Mouse (Mus musculus) heart, embryonic 15.5 days (tissue): ENCODE measurements around the gene Cntnap2. TPM values are rescaled to one million over a fixed set of nuclear protein-coding genes. Genes with fewer than 3 reads are reported as not detected.

Experiments
- ATAC-seq: fragments of 200-750 bp; cut with Nextera tagmentation; replicated peaks from 2 replicates; pipeline ENCODE4 v1.8.0; 2017; ENCODE audit warnings: low read depth, moderate TSS enrichment; ENCODE audit not compliant: insufficient number of reproducible peaks, insufficient read depth, low FRiP score
- H3K27ac ChIP-seq: fragments of 300-500 bp; sonication (generic); 2 replicates; pipeline ENCODE4 v1.5.1; 2015; ENCODE audit warnings: mild to moderate bottlenecking, inconsistent platforms
- H3K27me3 ChIP-seq: fragments of 300-500 bp; sonication (generic); 2 replicates; pipeline ENCODE4 v1.6.1; 2015; ENCODE audit warnings: inconsistent platforms
- H3K36me3 ChIP-seq: fragments of 300-500 bp; sonication (generic); 2 replicates; pipeline ENCODE4 v1.6.1; 2015; ENCODE audit warnings: mild to moderate bottlenecking, inconsistent platforms
- H3K4me1 ChIP-seq: fragments of 300-500 bp; sonication (generic); replicated peaks from 2 replicates; pipeline ENCODE4 v1.6.1; 2015; ENCODE audit warnings: inconsistent platforms
- H3K4me2 ChIP-seq: fragments of 300-500 bp; sonication (generic); 2 replicates; pipeline ENCODE4 v1.6.1; 2015; ENCODE audit warnings: inconsistent platforms, mild to moderate bottlenecking, moderate library complexity
- H3K4me3 ChIP-seq: fragments of 300-500 bp; sonication (generic); 2 replicates; pipeline ENCODE4 v1.5.1; 2015; ENCODE audit warnings: mild to moderate bottlenecking, inconsistent platforms
- H3K9ac ChIP-seq: fragments of 300-500 bp; sonication (generic); 2 replicates; pipeline ENCODE4 v1.6.1; 2015; ENCODE audit warnings: mild to moderate bottlenecking, inconsistent platforms
- H3K9me3 ChIP-seq: fragments of 300-500 bp; sonication (generic); replicated peaks from 2 replicates; pipeline ENCODE4 v1.6.1; 2016; ENCODE audit warnings: inconsistent platforms
- WGBS: fragments of 180-500 bp; shearing (Covaris S2); methylation state at CpG from one replicate; pipeline ENCODE4 v1.1.7; 2015; ENCODE audit warnings: mixed read lengths; 5-methylcytosine and 5-hydroxymethylcytosine counted together
- polyA plus RNA-seq: library from polyadenylated mRNA; unstranded; fragments of >200 nt; fragmentation: Nextera tagmentation; extraction: Ambion mirVana; gene quantifications from 2 replicates; pipeline ENCODE4 v1.2.1, GENCODE M21; 2015

The Cntnap2 gene
- polyA plus RNA-seq, result 0.28 and 1.2 TPM in 2 replicates

GRCm38 (mm10) chr6:45059091-45059490 is at the start of gene Cntnap2:
Cntnap2 (plus strand) TSS chr6:45059357.
- Histone ChIP-seq H3K9ac (no peak within 1 kb of the TSS), H3K36me3 (no peaks in the 10 kb centered on the region), H3K4me3 (no peak within 1 kb of the TSS), H3K4me1 (no peaks in the 10 kb centered on the region), H3K27me3 (peaks cover 11% of the 10 kb centered on the region), H3K4me2 (no peak within 1 kb of the TSS), H3K9me3 (no peaks in the 10 kb centered on the region), H3K27ac (no peak within 1 kb of the TSS)
- WGBS, result 11% methylated on average over 8 of the region's 8 CpGs
- no peak for ATAC-seq

- no peak for ATAC-seq
- Histone ChIP-seq H3K27ac (no peak overlapping the region), H3K4me2 (no peak overlapping the region), H3K9me3 (no peaks in the 10 kb centered on the region), H3K9ac (no peak overlapping the region), H3K36me3 (no peaks in the 10 kb centered on the region), H3K4me3 (no peak overlapping the region), H3K4me1 (no peaks in the 10 kb centered on the region), H3K27me3 (no peaks in the 10 kb centered on the region)
- 24% methylated on average over 9 of the region's 9 CpGs for WGBS
Observed at GRCm38 (mm10) chr6:45026011-45026682, 33.0 kb upstream of the Cntnap2 start.

- Histone ChIP-seq H3K9ac (no peak overlapping the region), H3K4me2 (no peak overlapping the region), H3K27ac (no peak overlapping the region), H3K4me3 (no peak overlapping the region), H3K9me3 (no peaks in the 10 kb centered on the region), H3K4me1 (no peaks in the 10 kb centered on the region), H3K36me3 (no peaks in the 10 kb centered on the region), H3K27me3 (no peaks in the 10 kb centered on the region)
- WGBS, result 63% methylated on average over 1 of the region's 1 CpGs
- ATAC-seq, result no peak
Observed at GRCm38 (mm10) chr6:45039454-45039853, 19.7 kb upstream of the Cntnap2 start.

GRCm38 (mm10) chr6:45059556-45060471 is 657 bp downstream of the Cntnap2 start:
- Histone ChIP-seq H3K9ac (no peak overlapping the region), H3K4me3 (no peak overlapping the region), H3K4me2 (no peak overlapping the region), H3K27me3 (peaks cover 11% of the 10 kb centered on the region), H3K36me3 (no peaks in the 10 kb centered on the region), H3K4me1 (no peaks in the 10 kb centered on the region), H3K9me3 (no peaks in the 10 kb centered on the region), H3K27ac (no peak overlapping the region)
- no peak for ATAC-seq
- WGBS, result 3% methylated on average over 28 of the region's 37 CpGs

GRCm38 (mm10) chr6:45062214-45062997 is 3.2 kb downstream of the Cntnap2 start:
- Histone ChIP-seq H3K9ac (no peak overlapping the region), H3K4me2 (no peak overlapping the region), H3K4me1 (no peaks in the 10 kb centered on the region), H3K9me3 (no peaks in the 10 kb centered on the region), H3K27me3 (peaks cover 11% of the 10 kb centered on the region), H3K4me3 (no peak overlapping the region), H3K27ac (no peak overlapping the region), H3K36me3 (no peaks in the 10 kb centered on the region)
- no peak for ATAC-seq
- WGBS, result 63% methylated on average over 5 of the region's 5 CpGs

GRCm38 (mm10) chr6:45088304-45088703 is 29.1 kb downstream of the Cntnap2 start:
- H3K27ac ChIP-seq, result no peak overlapping the region
- H3K4me2 ChIP-seq, result no peak overlapping the region
- no peak for ATAC-seq
- 49% methylated on average over 1 of the region's 1 CpGs for WGBS
- H3K36me3 ChIP-seq, result no peaks in the 10 kb centered on the region
- no peak overlapping the region for H3K9ac ChIP-seq
- no peak overlapping the region for H3K4me3 ChIP-seq
- H3K27me3 ChIP-seq, result no peaks in the 10 kb centered on the region
- no peaks in the 10 kb centered on the region for H3K4me1 ChIP-seq
- no peaks in the 10 kb centered on the region for H3K9me3 ChIP-seq

- Histone ChIP-seq H3K27me3 (no peaks in the 10 kb centered on the region), H3K9me3 (no peaks in the 10 kb centered on the region), H3K4me1 (no peaks in the 10 kb centered on the region), H3K36me3 (no peaks in the 10 kb centered on the region), H3K9ac (no peak overlapping the region), H3K4me3 (no peak overlapping the region), H3K4me2 (no peak overlapping the region), H3K27ac (no peak overlapping the region)
- ATAC-seq, result no peak
Observed at GRCm38 (mm10) chr6:45113613-45114012, 54.5 kb downstream of the Cntnap2 start.

GRCm38 (mm10) chr6:45144882-45145281 is 85.7 kb downstream of the Cntnap2 start:
- H3K9me3 ChIP-seq, result no peaks in the 10 kb centered on the region
- no peaks in the 10 kb centered on the region for H3K27me3 ChIP-seq
- H3K27ac ChIP-seq, result no peak overlapping the region
- WGBS, result 68% methylated on average over 2 of the region's 2 CpGs
- no peaks in the 10 kb centered on the region for H3K36me3 ChIP-seq
- no peak overlapping the region for H3K9ac ChIP-seq
- no peak for ATAC-seq
- H3K4me1 ChIP-seq, result no peaks in the 10 kb centered on the region
- H3K4me2 ChIP-seq, result no peak overlapping the region
- H3K4me3 ChIP-seq, result no peak overlapping the region

GRCm38 (mm10) chr6:45205039-45205438 is 145.9 kb downstream of the Cntnap2 start:
- WGBS, result 59% methylated on average over 2 of the region's 2 CpGs

GRCm38 (mm10) chr6:45214330-45214729 is 155.2 kb downstream of the Cntnap2 start:
- Histone ChIP-seq H3K27ac (no peak overlapping the region), H3K4me1 (no peaks in the 10 kb centered on the region), H3K4me2 (no peak overlapping the region), H3K36me3 (no peaks in the 10 kb centered on the region), H3K9ac (no peak overlapping the region), H3K9me3 (no peaks in the 10 kb centered on the region), H3K4me3 (no peak overlapping the region), H3K27me3 (no peaks in the 10 kb centered on the region)
- no peak for ATAC-seq
- WGBS, result 64% methylated on average over 1 of the region's 1 CpGs

More at GRCm38 (mm10) chr6:45205039-45205438, 145.9 kb downstream of the Cntnap2 start:
- H3K27ac ChIP-seq, result no peak overlapping the region
- no peak for ATAC-seq
- no peaks in the 10 kb centered on the region for H3K36me3 ChIP-seq
- H3K4me1 ChIP-seq, result no peaks in the 10 kb centered on the region
- H3K9me3 ChIP-seq, result no peaks in the 10 kb centered on the region
- H3K9ac ChIP-seq, result no peak overlapping the region
- H3K4me3 ChIP-seq, result no peak overlapping the region
- no peaks in the 10 kb centered on the region for H3K27me3 ChIP-seq
- no peak overlapping the region for H3K4me2 ChIP-seq

GRCm38 (mm10) chr6:45229002-45229401 is 169.8 kb downstream of the Cntnap2 start:
- no peaks in the 10 kb centered on the region for H3K4me1 ChIP-seq
- no peaks in the 10 kb centered on the region for H3K27me3 ChIP-seq
- no peaks in the 10 kb centered on the region for H3K9me3 ChIP-seq
- no peak overlapping the region for H3K9ac ChIP-seq
- no peak overlapping the region for H3K27ac ChIP-seq
- no peaks in the 10 kb centered on the region for H3K36me3 ChIP-seq
- no peak for ATAC-seq
- H3K4me2 ChIP-seq, result no peak overlapping the region
- whole genome bisulfite sequencing, result 80% methylated on average over 1 of the region's 1 CpGs
- no peak overlapping the region for H3K4me3 ChIP-seq
